Mouse (Mus musculus): ENCODE data around the gene Prss57. TPM values are rescaled to one million over a fixed set of nuclear protein-coding genes. Genes with fewer than 3 reads are reported as not detected.
A peak's percentile ranks its signal among the peaks of the same experiment; 100 is the strongest.

Prss57 gene
- polyA plus RNA-seq, 1 experiment from 2014 or later, result 0.24 TPM

- H3K36me3 ChIP-seq, result peaks cover 87% of the 10 kb centered on the region
- H3K27me3 ChIP-seq (replicated peaks), result peaks cover 29% of the 10 kb centered on the region
- H3K9ac ChIP-seq, result no peak overlapping the region
- 85% methylated on average over 14 of the region's 14 CpGs for WGBS
- H3K9me3 ChIP-seq (replicated peaks), result peaks cover 89% of the 10 kb centered on the region
- H3K4me3 ChIP-seq, result no peak overlapping the region
- ATAC-seq (ENCODE audit: insufficient number of reproducible peaks, low FRiP score), result no peak
- no peak overlapping the region for H3K27ac ChIP-seq (ENCODE audit: poor library complexity, severe bottlenecking)
- H3K4me2 ChIP-seq, result no peak overlapping the region
- H3K4me1 ChIP-seq (replicated peaks), result peaks cover 6% of the 10 kb centered on the region; the same call in 1 of the 2 replicates
Measured at GRCm38 (mm10) chr10:79736706-79737105, 54.1 kb downstream of the Prss57 start.

- WGBS, result 27% methylated on average over 47 of the region's 52 CpGs
- peak overlapping the region; percentile 32; the same call in 1 of the 2 replicates for H3K9ac ChIP-seq
- H3K36me3 ChIP-seq, result peaks cover 74% of the 10 kb centered on the region
- no peak for ATAC-seq (ENCODE audit: insufficient number of reproducible peaks, low FRiP score)
- peak overlapping the region; percentile 44 for H3K4me2 ChIP-seq
- no peak overlapping the region for H3K27ac ChIP-seq (ENCODE audit: poor library complexity, severe bottlenecking)
- peaks cover 79% of the 10 kb centered on the region for H3K9me3 ChIP-seq (replicated peaks)
- H3K27me3 ChIP-seq (replicated peaks), result peaks cover 29% of the 10 kb centered on the region
- H3K4me3 ChIP-seq, result peak overlapping the region; percentile 11
- H3K4me1 ChIP-seq (replicated peaks), result peaks cover 6% of the 10 kb centered on the region; the same call in 1 of the 2 replicates
Measured at GRCm38 (mm10) chr10:79735361-79735760, 55.4 kb downstream of the Prss57 start.

GRCm38 (mm10) chr10:79733847-79734246 is 56.9 kb downstream of the Prss57 start:
- ATAC-seq (ENCODE audit: insufficient number of reproducible peaks, low FRiP score), result no peak
- 80% methylated on average over 15 of the region's 15 CpGs for WGBS
- peaks cover 64% of the 10 kb centered on the region for H3K9me3 ChIP-seq (replicated peaks)

GRCm38 (mm10) chr10:79732500-79732899 is 58.3 kb downstream of the Prss57 start:
- H3K27me3 ChIP-seq (replicated peaks), result peaks cover 41% of the 10 kb centered on the region
- H3K36me3 ChIP-seq, result peaks cover 45% of the 10 kb centered on the region
- no peak overlapping the region for H3K4me2 ChIP-seq
- no peak overlapping the region for H3K4me3 ChIP-seq
- WGBS, result 100% methylated on average over 1 of the region's 1 CpGs
- no peak overlapping the region for H3K27ac ChIP-seq (ENCODE audit: poor library complexity, severe bottlenecking)
- peaks cover 10% of the 10 kb centered on the region; the same call in 1 of the 2 replicates for H3K4me1 ChIP-seq (replicated peaks)
- H3K9ac ChIP-seq, result no peak overlapping the region
- H3K9me3 ChIP-seq (replicated peaks), result peaks cover 51% of the 10 kb centered on the region
- ATAC-seq (ENCODE audit: insufficient number of reproducible peaks, low FRiP score), result no peak

More at GRCm38 (mm10) chr10:79733847-79734246, 56.9 kb downstream of the Prss57 start:
- Histone ChIP-seq H3K27ac (ENCODE audit: poor library complexity, severe bottlenecking) (no peak overlapping the region), H3K27me3 (replicated peaks) (peaks cover 35% of the 10 kb centered on the region), H3K4me2 (no peak overlapping the region), H3K4me3 (no peak overlapping the region), H3K4me1 (replicated peaks) (peaks cover 10% of the 10 kb centered on the region; the same call in 1 of the 2 replicates), H3K9ac (no peak overlapping the region), H3K36me3 (peaks cover 59% of the 10 kb centered on the region)

Other genes with a start within 250 kb of the Prss57 start
- gene Mier2, start 235.8 kb downstream of the Prss57 start, polyA plus RNA-seq (2016; fragmentation: Nextera tagmentation; extraction: Ambion mirVana), result 38.2 and 38.7 TPM in 2 replicates
- not detected in 2 replicates for gene Theg, start 203.6 kb downstream of the Prss57 start, polyA plus RNA-seq (2016; fragmentation: Nextera tagmentation; extraction: Ambion mirVana)
- not detected in 2 replicates for gene C2cd4c, start 176.9 kb downstream of the Prss57 start, polyA plus RNA-seq (2016; fragmentation: Nextera tagmentation; extraction: Ambion mirVana)
- 2.7 and 3.0 TPM in 2 replicates for gene Shc2, start 153.0 kb downstream of the Prss57 start, polyA plus RNA-seq (2016; fragmentation: Nextera tagmentation; extraction: Ambion mirVana)
- gene Odf3l2, start 145.2 kb downstream of the Prss57 start, polyA plus RNA-seq (2016; fragmentation: Nextera tagmentation; extraction: Ambion mirVana), result not detected in 2 replicates
- gene Madcam1, start 126.4 kb downstream of the Prss57 start, polyA plus RNA-seq (2016; fragmentation: Nextera tagmentation; extraction: Ambion mirVana), result 0.23 and 1.0 TPM in 2 replicates
- 41.9 and 46.0 TPM in 2 replicates for gene Tpgs1, start 121.6 kb downstream of the Prss57 start, polyA plus RNA-seq (2016; fragmentation: Nextera tagmentation; extraction: Ambion mirVana)
- gene Cdc34, start 108.8 kb downstream of the Prss57 start, polyA plus RNA-seq (2016; fragmentation: Nextera tagmentation; extraction: Ambion mirVana), result 151 and 152 TPM in 2 replicates
- 0.78 and 0.83 TPM in 2 replicates for gene Gzmm, start 101.9 kb downstream of the Prss57 start, polyA plus RNA-seq (2016; fragmentation: Nextera tagmentation; extraction: Ambion mirVana)
- 1,289 and 1,310 TPM in 2 replicates for gene Bsg, start 86.5 kb downstream of the Prss57 start, polyA plus RNA-seq (2016; fragmentation: Nextera tagmentation; extraction: Ambion mirVana)
- not detected in 2 replicates for gene Hcn2, start 74.3 kb downstream of the Prss57 start, polyA plus RNA-seq (2016; fragmentation: Nextera tagmentation; extraction: Ambion mirVana)
- gene Polrmt, start 44.4 kb downstream of the Prss57 start, polyA plus RNA-seq (2016; fragmentation: Nextera tagmentation; extraction: Ambion mirVana), result 35.4 and 35.9 TPM in 2 replicates
- gene Fgf22, start 35.9 kb downstream of the Prss57 start, polyA plus RNA-seq (2016; fragmentation: Nextera tagmentation; extraction: Ambion mirVana), result 0.22 and 0.38 TPM in 2 replicates
- 78.7 and 78.9 TPM in 2 replicates for gene Rnf126, start 24.0 kb downstream of the Prss57 start, polyA plus RNA-seq (2016; fragmentation: Nextera tagmentation; extraction: Ambion mirVana)
- 21.1 and 21.9 TPM in 2 replicates for gene Fstl3, start 13.7 kb downstream of the Prss57 start, polyA plus RNA-seq (2016; fragmentation: Nextera tagmentation; extraction: Ambion mirVana)
- 72.4 and 80.8 TPM in 2 replicates for gene Palm, start 2.6 kb upstream of the Prss57 start, polyA plus RNA-seq (2016; fragmentation: Nextera tagmentation; extraction: Ambion mirVana)
- 0.40 and 0.60 TPM in 2 replicates for gene Misp, start 30.0 kb upstream of the Prss57 start, polyA plus RNA-seq (2016; fragmentation: Nextera tagmentation; extraction: Ambion mirVana)
- 139 and 142 TPM in 2 replicates for gene Ptbp1, start 63.5 kb upstream of the Prss57 start, polyA plus RNA-seq (2016; fragmentation: Nextera tagmentation; extraction: Ambion mirVana)
- gene Prtn3, start 83.5 kb upstream of the Prss57 start, polyA plus RNA-seq (2016; fragmentation: Nextera tagmentation; extraction: Ambion mirVana), result 1.8 and 2.0 TPM in 2 replicates
- gene Plppr3, start 83.7 kb upstream of the Prss57 start, polyA plus RNA-seq (2016; fragmentation: Nextera tagmentation; extraction: Ambion mirVana), result 14.2 and 15.5 TPM in 2 replicates
- gene Elane, start 95.3 kb upstream of the Prss57 start, polyA plus RNA-seq (2016; fragmentation: Nextera tagmentation; extraction: Ambion mirVana), result 0.47 TPM in 1 of 2 replicates, not detected in the other
- not detected in 2 replicates for gene Cfd, start 99.9 kb upstream of the Prss57 start, polyA plus RNA-seq (2016; fragmentation: Nextera tagmentation; extraction: Ambion mirVana)
- gene Med16, start 118.0 kb upstream of the Prss57 start, polyA plus RNA-seq (2016; fragmentation: Nextera tagmentation; extraction: Ambion mirVana), result 48.3 and 50.1 TPM in 2 replicates
- 16.8 and 19.3 TPM in 2 replicates for gene Gm26602, start 119.9 kb upstream of the Prss57 start, polyA plus RNA-seq (2016; fragmentation: Nextera tagmentation; extraction: Ambion mirVana)
- gene Kiss1r, start 126.0 kb upstream of the Prss57 start, polyA plus RNA-seq (2016; fragmentation: Nextera tagmentation; extraction: Ambion mirVana), result 0.45 and 0.55 TPM in 2 replicates
- gene R3hdm4, start 130.2 kb upstream of the Prss57 start, polyA plus RNA-seq (2016; fragmentation: Nextera tagmentation; extraction: Ambion mirVana), result 92.8 and 97.3 TPM in 2 replicates
- gene Arid3a, start 136.1 kb upstream of the Prss57 start, polyA plus RNA-seq (2016; fragmentation: Nextera tagmentation; extraction: Ambion mirVana), result 6.3 and 8.3 TPM in 2 replicates
- 78.8 and 89.6 TPM in 2 replicates for gene Wdr18, start 169.2 kb upstream of the Prss57 start, polyA plus RNA-seq (2016; fragmentation: Nextera tagmentation; extraction: Ambion mirVana)
- 0.12 and 0.29 TPM in 2 replicates for gene Grin3b, start 179.8 kb upstream of the Prss57 start, polyA plus RNA-seq (2016; fragmentation: Nextera tagmentation; extraction: Ambion mirVana)
- gene Tmem259, start 193.4 kb upstream of the Prss57 start, polyA plus RNA-seq (2016; fragmentation: Nextera tagmentation; extraction: Ambion mirVana), result 20.8 and 20.9 TPM in 2 replicates
- gene Cnn2, start 197.6 kb upstream of the Prss57 start, polyA plus RNA-seq (2016; fragmentation: Nextera tagmentation; extraction: Ambion mirVana), result 302 and 307 TPM in 2 replicates
- gene Abca7, start 205.5 kb upstream of the Prss57 start, polyA plus RNA-seq (2016; fragmentation: Nextera tagmentation; extraction: Ambion mirVana), result 4.5 and 5.1 TPM in 2 replicates
- gene Arhgap45, start 225.7 kb upstream of the Prss57 start, polyA plus RNA-seq (2016; fragmentation: Nextera tagmentation; extraction: Ambion mirVana), result 7.5 and 8.5 TPM in 2 replicates
- 132 and 135 TPM in 2 replicates for gene Polr2e, start 248.8 kb upstream of the Prss57 start, polyA plus RNA-seq (2016; fragmentation: Nextera tagmentation; extraction: Ambion mirVana)

All from heart, embryonic 12.5 days (tissue).